Mouse (Mus musculus) right cerebral cortex, postnatal 25 days (tissue): ENCODE measurements around the gene Cnga1.

Source experiments
- DNase-seq: peaks from one replicate; pipeline ENCODE4 v3.0.0; 2022

The Cnga1 gene

DNA sequence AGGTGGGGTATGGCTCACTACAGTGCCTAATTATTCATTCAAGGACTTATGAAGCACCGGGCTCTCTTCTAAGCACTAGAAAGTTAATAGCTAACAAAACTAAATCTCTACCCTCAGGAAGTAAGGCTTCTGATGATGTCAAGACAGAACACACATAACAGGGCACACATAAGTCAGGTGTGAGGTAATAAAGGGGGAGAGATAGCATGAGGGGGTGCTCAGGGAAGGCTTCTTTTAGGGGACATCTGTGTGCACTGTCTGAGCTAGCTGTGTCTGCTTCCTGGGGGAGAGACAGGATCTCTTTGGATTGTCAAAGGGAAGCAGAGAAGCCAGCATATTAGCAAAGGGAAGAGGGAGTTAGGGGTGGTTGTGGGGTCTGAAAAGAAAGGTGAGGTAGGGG, at the start of gene Cnga1:
TSS of gene Cnga1 (minus strand) at position 101 of the 400 bp plus-strand sequence.
- no peak for DNase-seq

DNA sequence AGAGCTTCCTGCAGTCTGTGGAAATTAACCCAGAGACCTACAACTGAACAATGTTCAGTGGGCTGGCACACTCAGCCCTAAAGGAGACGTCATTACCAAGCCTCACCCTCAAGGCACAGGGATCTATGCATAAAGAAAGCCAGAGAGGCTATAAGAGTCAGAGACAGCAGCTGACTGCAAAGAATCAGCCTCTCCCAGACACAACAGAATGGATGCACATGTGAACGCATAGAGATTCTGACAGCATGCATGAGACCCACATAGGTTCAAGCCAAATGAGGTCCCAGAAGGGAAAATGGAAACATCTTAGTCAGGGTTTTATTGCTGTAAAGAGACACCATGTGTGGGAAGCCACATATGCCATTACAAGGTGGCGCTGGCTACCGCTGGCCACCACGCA, 46.4 kb upstream of the Cnga1 start:
- DNase-seq = no peak

GRCm38 (mm10) chr5:72689556-72689955, 45.5 kb upstream of the Cnga1 start:
- DNase-seq = no peak

- no peak for DNase-seq
Observed at GRCm38 (mm10) chr5:72681451-72681850, 37.4 kb upstream of the Cnga1 start.

- DNase-seq = no peak
Observed at GRCm38 (mm10) chr5:72674994-72675542, 31.0 kb upstream of the Cnga1 start.

- DNase-seq = no peak
Observed at GRCm38 (mm10) chr5:72671017-72671699, 27.1 kb upstream of the Cnga1 start.

DNA sequence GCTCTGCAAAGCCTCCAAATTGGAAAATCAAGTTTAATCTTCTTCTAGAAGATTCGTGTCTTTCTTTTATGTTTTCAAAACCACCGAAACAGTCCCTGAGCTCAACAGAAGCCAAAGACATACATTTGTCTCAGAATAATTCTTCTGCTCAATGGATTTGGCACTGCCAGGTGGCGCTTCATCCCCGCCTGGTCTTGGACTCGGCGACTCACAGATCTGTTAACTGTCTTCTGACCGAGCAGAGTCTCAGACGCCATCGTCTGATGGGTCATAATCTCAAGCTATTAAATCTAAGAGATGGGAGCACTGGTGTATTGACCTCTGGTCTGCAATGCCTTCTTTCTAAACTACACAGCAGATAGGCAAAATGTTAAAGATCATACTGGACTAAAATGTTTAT, 24.3 kb upstream of the Cnga1 start:
- DNase-seq = no peak

DNA sequence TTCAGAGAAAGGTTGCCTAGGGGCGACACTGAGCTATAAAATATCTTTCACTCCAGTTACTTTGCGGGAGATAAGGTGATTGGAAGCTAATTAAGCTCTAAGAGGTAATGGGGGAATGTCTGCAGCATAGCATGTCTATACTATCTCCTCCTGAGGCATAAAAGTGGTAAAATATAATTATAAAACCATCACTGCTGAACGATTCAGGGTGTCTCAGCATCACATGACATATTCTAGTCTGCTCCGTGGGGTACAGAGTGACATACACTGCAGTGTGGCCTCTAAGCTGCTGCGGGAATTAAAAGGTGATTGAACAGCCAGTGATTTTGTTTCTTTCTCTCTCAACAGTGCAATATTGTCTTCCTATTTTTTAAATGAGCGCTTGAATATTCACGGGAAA, 22.4 kb upstream of the Cnga1 start:
- no peak for DNase-seq

GRCm38 (mm10) chr5:72665281-72665680, 21.2 kb upstream of the Cnga1 start:
- DNase-seq = peak; percentile 17

DNA sequence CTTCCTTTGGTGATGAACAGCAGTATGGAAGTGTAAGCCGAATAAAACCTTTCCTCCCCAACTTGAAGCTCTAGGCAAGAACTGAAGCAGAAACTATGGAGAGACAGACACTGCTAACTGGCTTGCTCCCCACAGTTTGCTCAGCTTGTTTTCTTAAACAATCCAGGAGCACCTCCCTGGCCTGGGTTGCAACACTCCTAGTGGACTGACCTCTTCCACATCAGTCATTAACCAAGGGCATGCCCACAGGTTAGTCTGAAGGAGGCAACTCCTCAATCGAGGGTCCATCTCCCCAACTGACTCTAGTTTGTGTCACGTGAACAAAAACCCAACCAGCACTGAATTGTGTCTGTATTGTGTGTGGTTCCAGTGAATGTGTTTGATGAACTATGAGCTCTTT, 20.8 kb upstream of the Cnga1 start:
- DNase-seq = no peak

GRCm38 (mm10) chr5:72664126-72664525, 20.1 kb upstream of the Cnga1 start:
- DNase-seq = no peak

- no peak for DNase-seq
Observed at GRCm38 (mm10) chr5:72661051-72661781, 17.1 kb upstream of the Cnga1 start.

DNA sequence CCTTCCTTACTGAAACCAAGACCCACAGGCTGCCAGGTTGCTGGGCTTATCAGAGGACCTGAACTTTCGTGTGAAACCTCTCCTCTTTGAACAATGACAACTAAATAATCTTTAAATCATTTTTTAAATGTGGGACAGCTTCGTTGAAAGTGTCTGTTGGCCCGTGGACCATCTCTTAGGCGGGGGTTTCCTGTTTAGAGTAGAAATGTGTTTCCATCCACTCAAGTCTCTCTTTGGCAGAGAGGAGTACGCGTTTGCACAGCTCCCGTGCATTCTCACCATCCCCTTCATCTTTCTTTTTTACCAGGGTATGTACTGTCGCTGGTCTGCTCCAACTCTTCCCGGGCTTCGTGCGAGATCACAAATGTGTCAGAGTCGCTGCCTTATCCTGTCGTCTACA, 14.3 kb upstream of the Cnga1 start:
- DNase-seq = no peak

- DNase-seq = no peak
Observed at GRCm38 (mm10) chr5:72656270-72656791, 12.3 kb upstream of the Cnga1 start.

DNA sequence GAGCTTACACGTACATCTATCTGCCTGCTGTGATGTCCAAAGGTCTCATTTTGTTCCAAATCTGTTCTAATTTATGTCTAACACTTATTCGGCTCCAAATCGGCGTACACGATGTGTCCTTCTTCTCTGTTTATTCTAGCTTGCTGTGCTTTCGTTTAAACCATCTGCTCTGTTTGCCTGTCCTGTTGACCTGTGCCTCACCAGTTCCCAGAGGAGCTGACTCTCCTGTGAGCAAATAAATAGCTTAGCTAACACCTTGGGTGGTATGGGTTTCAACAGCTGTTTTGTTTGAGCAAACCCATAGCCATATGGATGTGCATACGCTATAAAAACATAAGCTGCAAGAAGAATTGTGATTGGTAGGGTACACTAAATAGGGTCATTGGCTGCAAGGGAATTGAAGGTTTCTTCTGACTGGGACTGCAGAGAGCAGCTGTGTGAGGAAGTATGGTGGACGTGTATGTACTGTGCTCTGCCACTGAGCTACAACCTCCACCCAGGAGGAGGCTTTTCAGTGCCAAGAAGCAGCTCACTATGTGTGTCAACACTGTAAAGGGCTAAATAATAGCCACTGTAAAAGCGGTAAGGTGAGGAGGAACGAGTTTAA, 9.1 kb upstream of the Cnga1 start:
- no peak for DNase-seq

- DNase-seq = no peak
Observed at GRCm38 (mm10) chr5:72648987-72649735, 5.1 kb upstream of the Cnga1 start.

- no peak for DNase-seq
Observed at GRCm38 (mm10) chr5:72647958-72648595, 4.0 kb upstream of the Cnga1 start.

DNA sequence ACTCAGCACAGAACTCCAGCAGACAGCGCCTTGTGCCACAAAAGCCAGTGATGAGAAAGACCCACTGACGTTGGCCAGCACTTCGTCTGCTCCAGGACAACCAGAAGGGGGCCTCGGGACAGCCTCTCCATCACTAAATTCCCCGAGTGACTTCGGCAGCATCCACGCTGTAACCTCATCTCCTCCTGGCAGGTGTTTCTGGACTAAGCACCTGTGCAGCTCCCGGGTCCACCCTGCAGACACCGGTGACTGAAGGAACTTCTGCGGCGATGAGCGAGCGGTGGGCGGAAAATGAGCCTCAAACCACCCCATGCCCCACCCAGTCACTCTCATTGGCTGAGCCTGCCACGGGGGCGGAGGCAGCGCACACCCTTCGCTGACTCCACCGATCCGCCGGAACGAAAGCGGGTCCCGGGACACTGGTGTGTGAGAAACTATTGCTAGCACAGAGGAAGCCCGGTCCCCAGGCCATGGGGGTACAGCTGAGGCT, 3.4 kb upstream of the Cnga1 start, which contains the start of gene Nipal1:
TSS of gene Nipal1 (plus strand) at position 378 of the 490 bp plus-strand sequence.
- DNase-seq = peak; percentile 21

DNA sequence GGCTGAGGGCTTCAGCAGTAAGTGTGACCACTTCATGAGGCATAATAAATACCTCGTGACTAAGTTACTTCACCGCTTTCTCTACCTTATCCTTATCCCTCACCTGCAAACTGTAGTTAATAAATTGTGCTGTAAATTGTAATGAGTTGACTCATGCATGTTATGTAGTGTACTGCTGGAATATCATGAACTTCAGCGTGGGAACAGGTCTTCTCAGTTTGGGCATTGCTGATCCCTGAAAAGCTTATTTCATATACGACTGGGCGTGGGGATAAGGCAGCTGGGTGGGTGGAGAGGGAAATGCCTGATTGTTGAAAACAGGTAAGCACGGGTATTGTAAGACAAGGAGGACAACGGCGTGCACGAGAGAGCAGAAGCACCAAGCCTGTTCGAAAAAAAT, 2.9 kb upstream of the Cnga1 start:
- DNase-seq = no peak

DNA sequence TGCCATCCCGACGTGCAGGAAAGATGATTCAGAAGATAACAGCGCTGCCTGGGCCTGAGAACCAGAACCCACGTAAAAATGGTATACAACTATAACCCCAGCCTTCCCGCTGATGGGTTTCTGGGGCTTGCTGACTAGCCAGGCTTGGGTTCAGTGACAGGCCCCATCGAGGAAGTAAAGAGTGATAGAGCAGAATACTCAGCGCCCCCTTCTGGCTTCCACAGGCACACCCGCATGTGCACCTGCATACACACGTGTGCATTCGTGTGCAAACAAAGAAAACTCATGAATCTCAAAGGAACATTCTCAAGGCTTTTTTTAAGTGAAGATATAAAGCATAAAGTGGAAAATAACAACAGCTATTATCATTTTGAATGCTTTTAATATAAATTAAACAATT, 2.1 kb upstream of the Cnga1 start:
- no peak for DNase-seq

DNA sequence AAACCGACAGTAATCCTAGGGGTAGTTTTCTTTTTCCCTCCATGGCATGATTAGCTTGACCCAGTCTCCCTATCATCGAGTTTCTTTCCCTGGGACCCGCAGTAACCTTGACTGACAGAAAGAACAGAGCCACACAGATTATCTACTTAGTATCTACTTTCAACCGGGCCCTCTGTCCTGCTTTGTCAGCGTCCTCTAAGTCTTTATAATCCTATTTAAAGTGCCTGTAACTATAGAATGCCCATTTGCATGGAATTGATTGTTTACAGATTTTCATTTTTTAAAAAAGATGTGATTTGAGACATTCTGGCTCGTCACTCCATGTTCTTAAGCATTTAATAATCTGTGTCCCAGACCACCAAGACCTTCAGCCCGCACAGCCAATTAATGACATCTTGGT, 420 bp downstream of the Cnga1 start:
- DNase-seq = no peak

DNA sequence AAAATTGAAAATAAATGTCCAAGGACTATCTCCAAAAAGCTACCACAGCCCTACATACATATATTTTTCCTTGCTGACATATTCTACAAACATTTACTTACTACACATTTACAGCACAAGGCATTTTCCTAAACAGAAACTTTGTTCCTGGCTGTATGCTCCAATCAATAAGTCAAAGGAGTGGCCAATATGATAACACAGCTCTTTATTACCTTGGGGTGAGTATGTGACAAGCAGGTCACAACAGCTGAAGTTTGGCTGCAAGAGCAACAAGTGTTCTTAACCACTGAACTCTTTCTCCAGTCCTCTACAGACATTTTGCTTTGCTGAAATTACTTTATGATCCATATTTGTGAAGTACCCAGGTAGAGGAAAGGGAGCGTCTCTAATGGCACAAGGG, 4.0 kb downstream of the Cnga1 start:
- DNase-seq = no peak
